Mouse (Mus musculus) lung, postnatal 0 days (tissue): ENCODE data around the gene Aurkaip1. TPM values are rescaled to one million over a fixed set of nuclear protein-coding genes. Genes with fewer than 3 reads are reported as not detected.

Experiments used
- ATAC-seq: fragments of 200-750 bp; cut with Nextera tagmentation; 2 replicates; pipeline ENCODE4 v1.8.0; 2017; ENCODE audit warnings: moderate library complexity
- DNase-seq: peaks from one replicate; pipeline ENCODE4 v3.0.0-alpha.2; 2016; ENCODE audit warnings: low spot score
- H3K27ac ChIP-seq: fragments of 300-500 bp; sonication (generic); 2 replicates; pipeline ENCODE4 v1.5.1; 2014; ENCODE audit warnings: antibody characterized with exemption, mild to moderate bottlenecking, low read length, mixed read lengths
- H3K27me3 ChIP-seq: fragments of 300-500 bp; sonication (generic); replicated peaks from 2 replicates; pipeline ENCODE4 v1.6.1; 2014; ENCODE audit warnings: low read length, mixed read lengths; ENCODE audit not compliant: insufficient read depth
- H3K36me3 ChIP-seq: fragments of 300-500 bp; sonication (generic); 2 replicates; pipeline ENCODE4 v1.6.1; 2014; ENCODE audit warnings: low read length, mixed read lengths; ENCODE audit not compliant: insufficient read depth
- H3K4me1 ChIP-seq: fragments of 300-500 bp; sonication (generic); 2 replicates; pipeline ENCODE4 v1.6.1; 2014; ENCODE audit warnings: antibody characterized with exemption, low read depth, low read length, mixed read lengths; ENCODE audit not compliant: insufficient read depth
- H3K4me2 ChIP-seq: fragments of 300-500 bp; sonication (generic); replicated peaks from 2 replicates; pipeline ENCODE4 v1.6.1; 2014; ENCODE audit warnings: low read depth, mild to moderate bottlenecking, low read length, moderate library complexity, mixed read lengths
- H3K4me3 ChIP-seq: fragments of 300-500 bp; sonication (generic); 2 replicates; pipeline ENCODE4 v1.5.1; 2014; ENCODE audit warnings: low read depth, low read length
- H3K9ac ChIP-seq: fragments of 300-500 bp; sonication (generic); replicated peaks from 2 replicates; pipeline ENCODE4 v1.6.1; 2014; ENCODE audit warnings: low read depth, mild to moderate bottlenecking
- H3K9me3 ChIP-seq: fragments of 300-500 bp; sonication (generic); 2 replicates; pipeline ENCODE4 v1.6.1; 2016; ENCODE audit warnings: low read length, mixed read lengths
- CTCF ChIP-seq: IDR thresholded peaks from 2 replicates; pipeline ENCODE4 v1.5.1; 2016; ENCODE audit warnings: antibody characterized with exemption, mild to moderate bottlenecking
- EP300 ChIP-seq: IDR thresholded peaks from 2 replicates; pipeline ENCODE4 v1.6.1; 2016; ENCODE audit warnings: antibody characterized with exemption, mild to moderate bottlenecking, control low read depth
- WGBS: fragments of 180-500 bp; shearing (Covaris S2); extraction: QIAGEN DNeasy Blood & Tissue Kit; methylation state at CpG from one replicate; pipeline ENCODE4 v1.1.7; 2014; 5-methylcytosine and 5-hydroxymethylcytosine counted together
- polyA plus RNA-seq: library from polyadenylated mRNA; unstranded; fragments of >200 nt; fragmentation: Nextera tagmentation; extraction: Ambion mirVana; gene quantifications from 2 replicates; pipeline ENCODE4 v1.2.1, GENCODE M21; 2015

The Aurkaip1 gene
- polyA plus RNA-seq, 1 experiment from 2014 or later: 128 TPM

GRCm38 (mm10) chr4:155854991-155855390 lies 23.9 kb downstream of the Aurkaip1 start:
- no peak overlapping the region for H3K4me3 ChIP-seq
- TF ChIP-seq CTCF: no peak
- no peak for TF ChIP-seq EP300
- no peaks in the 10 kb centered on the region for H3K4me1 ChIP-seq
- H3K4me2 ChIP-seq: no peak overlapping the region
- no peaks in the 10 kb centered on the region for H3K27me3 ChIP-seq
- no peak overlapping the region for H3K27ac ChIP-seq
- no peak for ATAC-seq
- H3K36me3 ChIP-seq: peaks cover 12% of the 10 kb centered on the region; the same call in 1 of the 2 replicates
- no peak for DNase-seq
- WGBS: 94% methylated on average over 12 of the region's 12 CpGs
- no peaks in the 10 kb centered on the region for H3K9me3 ChIP-seq
- H3K9ac ChIP-seq: no peak overlapping the region

- Histone ChIP-seq H3K27me3 (no peaks in the 10 kb centered on the region), H3K4me3 (no peak overlapping the region), H3K9me3 (no peaks in the 10 kb centered on the region), H3K27ac (no peak overlapping the region), H3K4me2 (no peak overlapping the region), H3K4me1 (no peaks in the 10 kb centered on the region), H3K36me3 (peaks cover 12% of the 10 kb centered on the region; the same call in 1 of the 2 replicates), H3K9ac (no peak overlapping the region)
- DNase-seq: no peak
- 88% methylated on average over 12 of the region's 12 CpGs for WGBS
- no peak for ATAC-seq
- no peak for TF ChIP-seq EP300
- TF ChIP-seq CTCF: no peak
Observed at GRCm38 (mm10) chr4:155856071-155856470, 25.0 kb downstream of the Aurkaip1 start.

GRCm38 (mm10) chr4:155856881-155857280 lies 25.8 kb downstream of the Aurkaip1 start:
- DNase-seq: no peak
- H3K9ac ChIP-seq: no peak overlapping the region
- no peak overlapping the region for H3K4me3 ChIP-seq
- ATAC-seq: no peak
- H3K27me3 ChIP-seq: no peaks in the 10 kb centered on the region
- H3K27ac ChIP-seq: no peak overlapping the region
- no peaks in the 10 kb centered on the region for H3K4me1 ChIP-seq
- no peak overlapping the region for H3K4me2 ChIP-seq
- no peaks in the 10 kb centered on the region for H3K9me3 ChIP-seq
- 85% methylated on average over 3 of the region's 3 CpGs for WGBS
- H3K36me3 ChIP-seq: peaks cover 12% of the 10 kb centered on the region; the same call in 1 of the 2 replicates
- no peak for TF ChIP-seq CTCF
- TF ChIP-seq EP300: no peak

GRCm38 (mm10) chr4:155859318-155859717 lies 28.2 kb downstream of the Aurkaip1 start:
- DNase-seq (peak; percentile 63), ATAC-seq (peak; percentile 60)
- TF ChIP-seq EP300 (no peak), CTCF (peak; percentile 18; the same call in 1 of the 2 replicates)
- Histone ChIP-seq H3K4me1 (no peaks in the 10 kb centered on the region), H3K9me3 (no peaks in the 10 kb centered on the region), H3K36me3 (peaks cover 8% of the 10 kb centered on the region; the same call in 1 of the 2 replicates), H3K4me2 (no peak overlapping the region), H3K27ac (no peak overlapping the region), H3K9ac (no peak overlapping the region), H3K4me3 (no peak overlapping the region), H3K27me3 (no peaks in the 10 kb centered on the region)
- 21% methylated on average over 13 of the region's 13 CpGs for WGBS

- no peaks in the 10 kb centered on the region for H3K27me3 ChIP-seq
- peaks cover 15% of the 10 kb centered on the region; the same call in 1 of the 2 replicates for H3K36me3 ChIP-seq
- no peak for DNase-seq
- no peak overlapping the region for H3K4me3 ChIP-seq
- 84% methylated on average over 7 of the region's 7 CpGs for WGBS
- H3K9ac ChIP-seq: no peak overlapping the region
- no peak for ATAC-seq
- no peaks in the 10 kb centered on the region for H3K4me1 ChIP-seq
- no peak for TF ChIP-seq EP300
- no peak for TF ChIP-seq CTCF
- no peaks in the 10 kb centered on the region for H3K9me3 ChIP-seq
- no peak overlapping the region for H3K4me2 ChIP-seq
- H3K27ac ChIP-seq: no peak overlapping the region
Observed at GRCm38 (mm10) chr4:155861787-155862186, 30.7 kb downstream of the Aurkaip1 start.

- Histone ChIP-seq H3K27ac (no peak within 1 kb of the TSS), H3K9me3 (no peaks in the 10 kb centered on the region), H3K27me3 (no peaks in the 10 kb centered on the region), H3K4me2 (no peak within 1 kb of the TSS), H3K9ac (no peak within 1 kb of the TSS), H3K4me3 (no peak within 1 kb of the TSS), H3K4me1 (no peaks in the 10 kb centered on the region; the same call in 1 of the 2 replicates), H3K36me3 (peaks cover 18% of the 10 kb centered on the region; the same call in 1 of the 2 replicates)
- 72% methylated on average over 5 of the region's 5 CpGs for WGBS
- no peak for DNase-seq
- no peak for ATAC-seq
- TF ChIP-seq EP300 (no peak), CTCF (no peak)
Observed at GRCm38 (mm10) chr4:155863001-155863400, 31.9 kb downstream of the Aurkaip1 start, which contains the start of gene Tas1r3. Tas1r3 (minus strand) TSS chr4:155863362.
